Mouse (Mus musculus) heart, adult 18-20 months (tissue): ENCODE results near the gene Ccdc159. TPM values are rescaled to one million over a fixed set of nuclear protein-coding genes. Genes with fewer than 3 reads are reported as not detected.

Experiments used
- DNase-seq, 2 experiments: peaks; one replicate each; pipeline ENCODE4 v3.0.0; 2021 to 2022; ENCODE audit warnings: mixed read lengths in 1 of 2
- total RNA-seq, 2 experiments: library from RNA; stranded (reverse); gene quantifications; 2 replicates each; pipeline ENCODE4 v1.2.3; 2021

Ccdc159 gene
- total RNA-seq, 2 experiments from 2014 or later, result 3.7 to 6.0 TPM

GRCm38 (mm10) chr9:21934021-21934420 is 6.8 kb downstream of the Ccdc159 start:
- no peak for DNase-seq

- DNase-seq, result no peak
Measured at GRCm38 (mm10) chr9:21935466-21936131, 8.3 kb downstream of the Ccdc159 start.

- DNase-seq, result peak; percentile 96
Measured at GRCm38 (mm10) chr9:21936692-21937570, 9.7 kb downstream of the Ccdc159 start, which contains the start of gene Plppr2. Plppr2 (plus strand) TSS chr9:21937033.

GRCm38 (mm10) chr9:21937711-21938175 is 10.5 kb downstream of the Ccdc159 start:
- no peak for DNase-seq

GRCm38 (mm10) chr9:21938234-21938855 is 11.1 kb downstream of the Ccdc159 start:
- no peak for DNase-seq

- DNase-seq, result no peak
Measured at GRCm38 (mm10) chr9:21943046-21943445, 15.8 kb downstream of the Ccdc159 start.

- DNase-seq, result no peak
Measured at GRCm38 (mm10) chr9:21943638-21944037, 16.4 kb downstream of the Ccdc159 start.

- no peak for DNase-seq
Measured at GRCm38 (mm10) chr9:21944267-21944666, 17.0 kb downstream of the Ccdc159 start.

GRCm38 (mm10) chr9:21947540-21948130 is 20.4 kb downstream of the Ccdc159 start:
- no peak for DNase-seq

- DNase-seq, result no peak
Measured at GRCm38 (mm10) chr9:21948146-21948545, 20.9 kb downstream of the Ccdc159 start.

GRCm38 (mm10) chr9:21948790-21949189 is 21.5 kb downstream of the Ccdc159 start:
- no peak for DNase-seq

GRCm38 (mm10) chr9:21950322-21950721 is 23.1 kb downstream of the Ccdc159 start:
- DNase-seq, result peak; percentile 52 to 91

GRCm38 (mm10) chr9:21951977-21952376 is 24.7 kb downstream of the Ccdc159 start:
- no peak for DNase-seq

GRCm38 (mm10) chr9:21953600-21953999 is 26.3 kb downstream of the Ccdc159 start:
- DNase-seq, result no peak

GRCm38 (mm10) chr9:21954635-21955034 is 27.4 kb downstream of the Ccdc159 start:
- DNase-seq, result no peak

GRCm38 (mm10) chr9:21955225-21955569 is 27.9 kb downstream of the Ccdc159 start:
- no peak for DNase-seq

- DNase-seq, result peak; percentile 99 to 100
Measured at GRCm38 (mm10) chr9:21955570-21956281, 28.5 kb downstream of the Ccdc159 start, which contains the start of gene Swsap1. Swsap1 (plus strand) TSS chr9:21955755.

- no peak for DNase-seq
Measured at GRCm38 (mm10) chr9:21958372-21958771, 31.1 kb downstream of the Ccdc159 start.

- no peak for DNase-seq
Measured at GRCm38 (mm10) chr9:21959244-21959643, 32.0 kb downstream of the Ccdc159 start.

GRCm38 (mm10) chr9:21960135-21960534 is 32.9 kb downstream of the Ccdc159 start:
- DNase-seq, result no peak

- no peak for DNase-seq
Measured at GRCm38 (mm10) chr9:21960558-21961208, 33.4 kb downstream of the Ccdc159 start.
